Mouse (Mus musculus) heart, adult 18-20 months (tissue): ENCODE data around the gene Etfrf1. TPM values are rescaled to one million over a fixed set of nuclear protein-coding genes. Genes with fewer than 3 reads are reported as not detected.

ENCODE experiments used
- DNase-seq, 2 experiments: peaks; one replicate each; pipeline ENCODE4 v3.0.0; 2021 to 2022; ENCODE audit warnings: mixed read lengths in 1 of 2
- total RNA-seq, 2 experiments: library from RNA; stranded (reverse); gene quantifications; 2 replicates each; pipeline ENCODE4 v1.2.3; 2021

Gene Etfrf1
- total RNA-seq, 2 experiments from 2014 or later = 120 to 131 TPM

DNA sequence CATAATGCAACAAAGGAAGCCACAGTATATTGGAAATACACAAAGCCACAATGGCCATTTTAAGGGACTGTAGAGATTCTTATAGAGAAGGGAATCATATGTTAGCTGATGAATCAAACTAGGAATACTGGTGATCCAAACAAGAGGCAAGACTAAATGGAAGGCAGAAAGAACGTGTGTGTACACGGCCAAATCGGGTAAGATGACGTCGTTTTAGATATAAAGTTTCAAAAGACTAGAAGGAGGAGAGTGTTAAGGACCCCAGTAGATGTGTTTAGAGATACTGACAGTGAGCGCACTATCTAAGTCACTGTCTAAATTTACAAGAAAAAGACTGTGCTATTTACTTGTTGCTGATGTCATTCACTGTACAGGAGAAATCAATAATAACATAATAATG, 13.3 kb downstream of the Etfrf1 start:
- no peak for DNase-seq

- DNase-seq = no peak
Measured at GRCm38 (mm10) chr6:145226296-145226695, 15.4 kb downstream of the Etfrf1 start.

DNA sequence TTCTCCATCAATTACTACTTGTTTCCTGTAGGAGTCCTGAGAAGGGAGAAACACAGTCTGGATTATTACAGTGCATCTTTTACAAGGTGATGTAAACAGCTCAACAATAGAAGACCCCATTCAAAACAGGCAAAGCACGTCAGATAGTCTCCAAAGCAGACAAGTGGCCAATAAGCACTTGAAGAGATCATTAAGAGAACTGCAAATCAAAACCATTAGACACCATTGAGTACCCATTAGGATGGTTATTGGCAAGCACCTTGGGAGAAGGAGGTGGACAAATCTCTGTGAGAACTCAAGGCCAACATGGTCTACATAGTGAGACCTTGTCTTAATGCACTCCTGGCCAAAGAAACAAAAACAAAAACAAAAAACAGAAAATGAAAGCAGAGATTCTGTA, 23.5 kb downstream of the Etfrf1 start:
- no peak for DNase-seq

DNA sequence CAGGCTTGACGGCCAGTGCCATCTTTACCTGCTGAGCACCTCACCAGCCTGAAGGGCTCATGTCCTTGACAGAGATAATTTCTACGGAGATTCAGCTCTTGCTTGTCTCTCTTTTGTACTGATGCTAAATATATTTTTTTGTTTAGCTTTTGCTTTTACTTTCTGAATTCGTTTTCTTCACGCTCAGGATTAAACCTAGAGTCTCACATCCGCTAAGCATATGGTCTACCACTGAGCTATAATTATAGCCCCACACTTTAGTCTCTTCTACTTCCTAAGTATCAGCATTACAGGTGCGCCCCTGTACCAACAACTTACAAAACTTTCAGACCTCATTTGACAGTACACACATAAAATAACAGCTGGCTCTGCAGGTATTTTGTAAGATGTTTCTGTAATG, 24.4 kb downstream of the Etfrf1 start:
- DNase-seq = no peak

GRCm38 (mm10) chr6:145237148-145237547, 26.2 kb downstream of the Etfrf1 start:
- no peak for DNase-seq

- DNase-seq = no peak
Measured at GRCm38 (mm10) chr6:145240285-145240684, 29.4 kb downstream of the Etfrf1 start.

GRCm38 (mm10) chr6:145242521-145242920, 31.6 kb downstream of the Etfrf1 start:
- peak in 1 of 2 experiments; percentile 55 for DNase-seq

DNA sequence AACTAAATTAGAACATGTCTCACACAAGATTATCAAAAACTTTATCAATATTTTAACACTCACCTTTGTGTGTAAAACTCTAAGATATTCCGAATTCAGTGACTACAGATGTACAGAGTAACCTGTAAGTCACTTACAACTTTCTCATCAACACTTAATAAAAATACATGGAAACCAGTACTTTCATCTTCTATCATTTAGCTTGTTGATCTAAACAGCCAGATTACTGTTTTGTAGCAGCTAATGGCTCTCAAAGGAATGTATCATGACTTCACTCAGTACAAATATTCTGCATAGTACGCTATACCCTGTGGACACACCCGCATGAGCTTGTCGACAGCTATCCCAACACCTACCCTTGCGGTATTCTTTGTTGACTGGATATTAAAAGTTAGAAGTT, 35.9 kb downstream of the Etfrf1 start:
- no peak for DNase-seq

DNA sequence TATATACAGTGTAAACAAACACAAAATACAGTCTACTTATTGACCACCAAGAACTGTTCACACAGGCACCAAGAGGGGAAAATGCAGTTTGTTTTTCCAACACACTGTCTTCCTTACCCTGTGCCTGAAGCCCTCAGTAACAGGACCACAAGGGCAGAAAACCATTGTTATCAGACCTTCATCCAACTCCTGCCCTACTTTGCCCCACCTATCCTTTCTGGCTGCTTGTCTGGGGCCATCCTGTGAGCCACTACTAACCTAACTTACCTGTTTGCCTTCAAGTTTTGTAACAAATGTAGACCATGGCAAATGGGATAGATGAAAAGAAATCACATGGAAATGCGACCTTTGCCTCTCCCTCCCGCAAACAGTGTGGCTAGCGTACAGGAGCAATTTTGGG, 37.0 kb downstream of the Etfrf1 start:
- DNase-seq = no peak

GRCm38 (mm10) chr6:145249291-145250184, 38.6 kb downstream of the Etfrf1 start:
- peak; percentile 64 to 73 for DNase-seq

GRCm38 (mm10) chr6:145250185-145250791, 39.4 kb downstream of the Etfrf1 start, which contains the start of gene Kras:
Kras (minus strand) TSS chr6:145250239.
- peak; percentile 91 to 94 for DNase-seq

DNA sequence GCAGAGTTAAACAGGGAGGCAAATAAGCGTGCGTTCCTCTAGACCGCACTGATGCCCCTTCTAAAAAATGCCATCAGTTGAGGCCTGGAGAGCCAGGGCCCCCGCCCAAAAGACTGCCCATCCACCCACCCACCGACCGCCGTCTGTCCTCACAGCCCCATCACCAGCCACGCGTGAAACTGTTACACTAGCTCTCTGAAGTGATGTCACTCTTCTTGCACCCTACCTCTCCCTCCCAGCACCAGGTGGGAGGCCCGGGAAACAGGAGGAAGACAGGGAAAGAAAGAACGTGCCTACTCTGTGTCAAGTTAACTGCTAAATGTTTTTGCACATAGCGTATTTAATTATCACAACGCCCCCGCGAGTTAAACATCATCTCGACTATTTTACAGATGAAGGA, 39.9 kb downstream of the Etfrf1 start:
- peak in 1 of 2 experiments; percentile 25 for DNase-seq

GRCm38 (mm10) chr6:145255952-145256700, 45.2 kb downstream of the Etfrf1 start:
- peak; percentile 41 to 66 for DNase-seq

GRCm38 (mm10) chr6:145256701-145257073, 45.8 kb downstream of the Etfrf1 start:
- peak in 1 of 2 experiments; percentile 12 for DNase-seq

DNA sequence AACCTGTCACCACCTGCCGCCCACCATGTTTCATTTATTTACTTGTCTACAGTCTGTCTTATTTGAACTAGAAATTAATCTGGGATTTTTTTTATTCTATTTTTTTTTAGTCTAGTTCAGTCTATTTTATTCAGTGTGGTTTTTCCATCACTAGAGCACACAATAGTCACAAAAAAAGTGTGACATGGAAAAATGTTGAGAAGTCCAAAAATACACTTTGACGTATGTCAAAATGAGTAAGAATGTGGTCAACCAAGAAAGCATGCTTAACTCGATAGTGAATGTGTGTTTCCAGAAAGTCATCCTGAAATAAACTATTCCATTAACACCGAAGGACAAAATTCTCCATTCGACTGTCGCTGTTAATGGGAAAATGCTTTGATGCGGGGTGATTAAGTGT, 51.4 kb downstream of the Etfrf1 start:
- DNase-seq = no peak

Other genes with a start within 250 kb of the Etfrf1 start
- 1 to 10 TPM in 1 of 2 experiments, under 1 TPM in 1; 0.46 to 1.1 TPM for gene Bcat1, start 134.9 kb upstream of the Etfrf1 start, total RNA-seq
- 1 to 10 TPM; 1.3 to 4.2 TPM for gene Lrmp, start 95.5 kb upstream of the Etfrf1 start, total RNA-seq
- gene Casc1, start 129 bp upstream of the Etfrf1 start, total RNA-seq = 1 to 10 TPM; 1.2 TPM
- gene Kras, start 39.1 kb downstream of the Etfrf1 start, total RNA-seq = 10 to 100 TPM; 35.0 to 37.7 TPM